ENCODE assay signal across 21 mouse cellular contexts in genomic region chr5:88727593-88728144, GRCm38 (mm10). TPM values are rescaled to one million over a fixed set of nuclear protein-coding genes. Genes with fewer than 3 reads are reported as not detected.
A peak's percentile ranks its signal among the peaks of the same experiment; 100 is the strongest.
DNase-seq lines count a peak whose midpoint lies in the region; ATAC-seq and TF ChIP-seq lines count a peak whose summit lies in the region.
"Had no signal": no experiment of that assay in that cellular context is flagged by ENCODE, and none has a peak within 500 bp of the region (broad histone marks: within the 10 kb centered on the region; RNA-seq: fewer than 3 reads in every experiment).

No protein-coding gene starts in this region.

- H3K9ac ChIP-seq in liver, adult 2 months (ENCODE audit: low read depth, low read length): peak overlapping the region; percentile 73
- no peak overlapping the region for H3K9ac ChIP-seq in stomach, postnatal 0 days (ENCODE audit: low read length)
- H3K9ac ChIP-seq: embryonic facial prominence, embryonic 12.5 days; liver, embryonic 14.5 days; midbrain, embryonic 13.5 days had no signal

- peak overlapping the region; percentile 89 for H3K27ac ChIP-seq in liver, adult 2 months (replicated peaks; ENCODE audit: insufficient read depth, low read depth, low read length)
- no peak overlapping the region for H3K27ac ChIP-seq in stomach, postnatal 0 days (replicated peaks)
- H3K27ac ChIP-seq: embryonic facial prominence, embryonic 12.5 days; gastrocnemius, adult 2 months; liver, embryonic 14.5 days; midbrain, embryonic 13.5 days had no signal

- H3K4me3 ChIP-seq in liver, adult 2 months (ENCODE audit: insufficient read depth, low read depth, low read length): no peak overlapping the region
- no peak overlapping the region for H3K4me3 ChIP-seq in stomach, postnatal 0 days (ENCODE audit: low read depth, low read length)
- no peak overlapping the region for H3K4me3 ChIP-seq in lung, adult 2 months (replicated peaks; ENCODE audit: extremely low read depth, low read depth, low read length)
- H3K4me3 ChIP-seq: embryonic facial prominence, embryonic 12.5 days; gastrocnemius, adult 2 months; midbrain, embryonic 13.5 days; myocyte had no signal

- H3K9me3 ChIP-seq in stomach, postnatal 0 days (ENCODE audit: control insufficient read depth, low read length): no peaks in the 10 kb centered on the region
- H3K9me3 ChIP-seq: embryonic facial prominence, embryonic 12.5 days; midbrain, embryonic 13.5 days had no signal

- TF ChIP-seq POLR2A in liver, adult 2 months (IDR thresholded peaks at IDR 0.05; ENCODE audit: extremely low read depth, insufficient read depth, low read length): no peak
- TF ChIP-seq POLR2A in lung, adult 2 months (IDR thresholded peaks at IDR 0.05; ENCODE audit: borderline replicate concordance, extremely low read depth, low read depth, low read length): no peak

- WGBS in liver, adult 2 months: 16% methylated on average over 3 of the region's 3 CpGs
- 75% methylated on average over 3 of the region's 3 CpGs for WGBS in stomach, postnatal 0 days
- WGBS in lung, adult 2 months: 59% methylated on average over 3 of the region's 3 CpGs

- peaks cover 5% of the 10 kb centered on the region for H3K36me3 ChIP-seq in liver, adult 2 months (ENCODE audit: control insufficient read depth, insufficient read depth, low read length)
- H3K36me3 ChIP-seq in splenic B cell, adult 2 months (ENCODE audit: control insufficient read depth, insufficient read depth, low read length, poor library complexity, severe bottlenecking): no peaks in the 10 kb centered on the region
- no peaks in the 10 kb centered on the region for H3K36me3 ChIP-seq in stomach, postnatal 0 days (ENCODE audit: control insufficient read depth, insufficient read depth, low read length)
- H3K36me3 ChIP-seq: embryonic facial prominence, embryonic 12.5 days had no signal

- peak; percentile 79 for DNase-seq in liver, adult 2 months (ENCODE audit: extremely low read depth, low read depth, low spot score)
- no peak for DNase-seq in liver
- DNase-seq in splenic B cell, adult 2 months (ENCODE audit: low read depth, low spot score): peak; percentile 2
- DNase-seq in stomach, postnatal 0 days (ENCODE audit: low spot score): no peak
- no peak for DNase-seq in lung, adult 2 months
- DNase-seq: adrenal gland, postnatal 25 days; cerebellum, adult 18-20 months; gastrocnemius, adult 2 months; heart, postnatal 14 days; layer of hippocampus, postnatal 36 days; lung, postnatal 4 days; right cerebral cortex, adult 18-20 months; thymus, adult 2 months had no signal

- peaks cover 6% of the 10 kb centered on the region for H3K4me1 ChIP-seq in liver, adult 2 months (ENCODE audit: control insufficient read depth, insufficient read depth, low read length)
- no peaks in the 10 kb centered on the region; the same call in 1 of the 2 replicates for H3K4me1 ChIP-seq in stomach, postnatal 0 days (replicated peaks; ENCODE audit: control insufficient read depth, insufficient read depth)
- H3K4me1 ChIP-seq in lung, adult 2 months (ENCODE audit: control insufficient read depth, insufficient read depth, low read length): peaks cover 6% of the 10 kb centered on the region; the same call in 1 of the 2 replicates

- no peaks in the 10 kb centered on the region for H3K27me3 ChIP-seq in liver, adult 2 months (ENCODE audit: control insufficient read depth, insufficient read depth, low read length)
- H3K27me3 ChIP-seq in splenic B cell, adult 2 months (ENCODE audit: control insufficient read depth, insufficient read depth, low read length, poor library complexity, severe bottlenecking): no peaks in the 10 kb centered on the region
- H3K27me3 ChIP-seq in stomach, postnatal 0 days (ENCODE audit: control insufficient read depth, insufficient read depth, low read length): no peaks in the 10 kb centered on the region
- H3K27me3 ChIP-seq: embryonic facial prominence, embryonic 12.5 days; midbrain, embryonic 13.5 days had no signal

- H3K79me2 ChIP-seq in liver, adult 2 months (ENCODE audit: control insufficient read depth, insufficient read depth, low read length): peaks cover 21% of the 10 kb centered on the region; the same call in 1 of the 2 replicates

- TF ChIP-seq EP300 in stomach, postnatal 0 days (optimal IDR thresholded peaks at IDR 0.05): no peak

- no peak for TF ChIP-seq CTCF in liver, adult 2 months (IDR thresholded peaks at IDR 0.05; ENCODE audit: low read depth, low read length)
- no peak for TF ChIP-seq CTCF in stomach, postnatal 0 days (IDR thresholded peaks at IDR 0.05; ENCODE audit: low read depth)
- TF ChIP-seq CTCF in lung, adult 2 months (IDR thresholded peaks at IDR 0.05; ENCODE audit: insufficient read depth, low read length): no peak

- ATAC-seq in CD4-positive, CD25-positive, alpha-beta regulatory T cell, adult 4 months: peak; percentile 71
- ATAC-seq in inflammation-experienced regulatory T-cells, adult 6 months: peak; percentile 62
- no peak for ATAC-seq in stomach, postnatal 0 days (ENCODE audit: low FRiP score, low TSS enrichment)
- ATAC-seq: forebrain, embryonic 16.5 days; hindbrain, embryonic 16.5 days; midbrain, embryonic 13.5 days had no signal

- no peak overlapping the region for H3K4me2 ChIP-seq in stomach, postnatal 0 days (replicated peaks; ENCODE audit: low read depth)
- H3K4me2 ChIP-seq: embryonic facial prominence, embryonic 12.5 days; midbrain, embryonic 13.5 days had no signal

RNA-seq across cellular contexts. Expression of gene Mob1b, which starts 7.0 kb away (rescaled TPM):
- total RNA-seq in liver, adult 2 months (2014; rRNA removed): 14.4 and 17.4 TPM in 2 replicates
- polyA plus RNA-seq in liver, adult 2 months (2012; rRNA removed): 4.1 and 4.6 TPM in 2 replicates
- polyA plus RNA-seq in CD4-positive, CD25-positive, alpha-beta regulatory T cell, adult 4 months (2017; shearing (Covaris generic)): 10 to 100 TPM; 10.2 to 10.7 TPM
- 10 to 100 TPM in 1 of 3 experiments, 1 to 10 TPM in 2; 8.8 to 11.5 (median 8.9) TPM for polyA plus RNA-seq in inflammation-experienced regulatory T-cells, adult 6 months (2017; shearing (Covaris generic))
- 7.9 and 10.1 TPM in 2 replicates for polyA plus RNA-seq in stomach, postnatal 0 days (2015; fragmentation: Nextera tagmentation; extraction: Ambion mirVana)
- 3.2 and 7.1 TPM in 2 replicates for polyA plus RNA-seq in lung, adult 2 months (2012; rRNA removed)

RNA-seq across cellular contexts. Expression of gene Dck, which starts 37.1 kb away (rescaled TPM):
- total RNA-seq in liver, adult 2 months (2014; rRNA removed): 3.0 and 3.4 TPM in 2 replicates
- 1.2 and 1.4 TPM in 2 replicates for polyA plus RNA-seq in liver, adult 2 months (2012; rRNA removed)
- polyA plus RNA-seq in CD4-positive, CD25-positive, alpha-beta regulatory T cell, adult 4 months (2017; shearing (Covaris generic)): 10 to 100 TPM; 43.9 to 52.1 TPM
- 10 to 100 TPM; 39.4 to 97.7 (median 42.7) TPM for polyA plus RNA-seq in inflammation-experienced regulatory T-cells, adult 6 months (2017; shearing (Covaris generic))
- 11.0 and 12.4 TPM in 2 replicates for polyA plus RNA-seq in stomach, postnatal 0 days (2015; fragmentation: Nextera tagmentation; extraction: Ambion mirVana)
- polyA plus RNA-seq in lung, adult 2 months (2012; rRNA removed): 2.1 and 3.3 TPM in 2 replicates

RNA-seq across cellular contexts. Expression of gene Grsf1, which starts 51.7 kb away (rescaled TPM):
- 54.6 and 57.9 TPM in 2 replicates for total RNA-seq in liver, adult 2 months (2014; rRNA removed)
- polyA plus RNA-seq in liver, adult 2 months (2012; rRNA removed): 32.7 and 38.7 TPM in 2 replicates
- polyA plus RNA-seq in CD4-positive, CD25-positive, alpha-beta regulatory T cell, adult 4 months (2017; shearing (Covaris generic)): 10 to 100 TPM in 1 of 2 experiments, 1 to 10 TPM in 1; 6.4 to 10.0 TPM
- 10 to 100 TPM in 1 of 3 experiments, 1 to 10 TPM in 2; 5.7 to 10.0 (median 7.8) TPM for polyA plus RNA-seq in inflammation-experienced regulatory T-cells, adult 6 months (2017; shearing (Covaris generic))
- polyA plus RNA-seq in stomach, postnatal 0 days (2015; fragmentation: Nextera tagmentation; extraction: Ambion mirVana): 32.8 and 35.1 TPM in 2 replicates
- polyA plus RNA-seq in lung, adult 2 months (2012; rRNA removed): 20.1 and 23.5 TPM in 2 replicates

Comparison
In these comparisons a context has a peak if more than half of its experiments do, and no peak if none do; other contexts are left out.
1. DNase-seq: peak in liver, adult 2 months (single experiment) and splenic B cell, adult 2 months (single experiment); none in liver (single experiment), stomach, postnatal 0 days (single experiment) and lung, adult 2 months (single experiment).